Mouse (Mus musculus) spleen, postnatal 10 days (tissue): ENCODE data around the gene Tnpo1.
A peak's percentile ranks its signal among the peaks of the same experiment; 100 is the strongest.
"Not testable (repeated sequence)": the region's sequence is repeated elsewhere in the genome, so short reads cannot be mapped to it uniquely, and the experiment has no call there.

Experiments
- DNase-seq, 2 experiments: peaks; one replicate each; pipeline ENCODE4 v3.0.0; 2021 to 2022; ENCODE audit warnings: low spot score in 2 of 2

The Tnpo1 gene

DNA sequence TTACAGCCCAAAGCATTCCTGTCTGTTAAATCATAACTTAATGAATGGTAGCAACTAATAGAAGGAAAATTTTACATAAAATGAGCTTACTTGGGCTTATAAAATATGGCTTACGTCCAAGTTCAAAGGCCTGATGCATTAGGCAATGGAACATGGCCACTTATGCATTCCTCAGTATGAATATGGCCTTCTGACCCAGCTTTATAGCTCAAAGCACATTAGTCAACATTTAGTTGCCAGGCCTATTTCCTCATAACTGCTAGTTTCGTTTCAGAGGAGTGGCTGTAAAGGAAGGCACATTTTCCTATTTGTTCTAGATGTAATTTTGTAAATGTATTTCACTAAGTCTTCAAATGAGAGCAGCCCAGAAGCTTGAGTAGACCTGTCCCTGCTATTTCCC lies 107.1 kb downstream of the Tnpo1 start:
- DNase-seq = no peak

DNA sequence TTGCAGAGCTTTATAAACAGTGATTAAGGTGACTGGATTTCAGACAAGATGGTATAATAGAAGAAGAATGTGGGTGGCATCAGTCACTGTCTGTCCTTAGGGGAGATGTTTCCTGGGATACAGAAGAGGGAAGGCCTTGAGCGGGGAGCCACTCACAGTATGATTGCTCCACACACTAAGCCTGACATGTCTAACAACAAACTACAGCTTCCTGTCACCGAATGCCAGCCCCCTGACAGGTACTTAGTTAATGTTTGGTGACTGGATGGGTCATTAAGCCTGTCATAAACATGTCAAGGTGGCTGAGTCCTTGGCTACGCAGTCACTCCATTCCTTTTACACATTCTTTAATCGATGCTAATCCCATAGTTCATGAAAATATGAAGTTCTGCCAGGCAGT lies 108.0 kb downstream of the Tnpo1 start:
- no peak for DNase-seq

DNA sequence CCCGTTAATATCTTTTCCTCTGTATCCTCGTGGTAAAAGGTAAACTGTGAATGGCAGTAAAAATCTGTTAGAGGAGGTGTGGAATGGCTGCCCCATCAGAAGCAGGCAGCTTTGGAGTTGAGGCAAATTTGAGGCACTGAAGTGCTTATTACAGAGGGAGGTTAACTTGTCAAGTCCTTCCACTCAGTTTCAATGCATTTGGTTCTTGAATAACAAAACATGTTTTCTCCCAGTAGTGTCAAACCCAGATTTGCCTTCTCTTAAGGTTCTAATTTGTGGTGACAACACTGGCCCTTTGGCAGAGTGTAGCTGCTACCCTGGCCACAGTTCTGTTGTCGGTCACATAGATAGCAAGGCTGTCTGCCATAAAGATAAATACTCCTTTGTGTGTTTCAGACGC lies 108.4 kb downstream of the Tnpo1 start:
- DNase-seq = no peak

DNA sequence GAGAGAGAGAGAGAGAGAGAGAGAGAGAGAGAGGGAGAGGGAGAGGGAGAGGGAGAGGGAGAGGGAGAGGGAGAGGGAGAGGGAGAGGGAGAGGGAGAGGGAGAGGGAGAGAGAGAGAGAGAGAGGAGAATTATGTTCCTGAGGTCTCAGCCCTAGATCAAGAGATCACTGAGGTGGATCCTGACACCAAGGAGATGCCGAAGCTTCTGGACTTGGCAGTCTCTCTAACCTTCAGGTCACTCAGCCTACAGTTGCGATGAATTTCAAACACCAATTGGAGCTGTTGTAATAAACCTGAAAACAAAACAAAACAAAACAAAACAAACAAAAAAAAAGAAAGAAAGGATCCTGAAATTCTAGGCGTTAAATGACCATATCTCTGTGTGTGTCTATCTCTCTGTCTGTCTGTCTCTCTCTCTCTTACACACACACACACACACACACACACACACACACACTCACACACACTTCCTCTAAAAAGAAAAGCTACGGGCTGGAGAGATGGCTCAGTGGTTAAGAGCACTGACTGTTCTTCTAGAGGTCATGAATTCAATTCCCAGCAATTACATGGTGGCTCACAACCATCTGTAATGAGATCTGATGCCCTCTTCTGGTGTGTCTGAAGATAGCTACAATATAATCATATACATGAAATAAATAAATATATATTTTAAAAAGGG lies 109.1 kb downstream of the Tnpo1 start:
- not testable (repeated sequence) for DNase-seq

DNA sequence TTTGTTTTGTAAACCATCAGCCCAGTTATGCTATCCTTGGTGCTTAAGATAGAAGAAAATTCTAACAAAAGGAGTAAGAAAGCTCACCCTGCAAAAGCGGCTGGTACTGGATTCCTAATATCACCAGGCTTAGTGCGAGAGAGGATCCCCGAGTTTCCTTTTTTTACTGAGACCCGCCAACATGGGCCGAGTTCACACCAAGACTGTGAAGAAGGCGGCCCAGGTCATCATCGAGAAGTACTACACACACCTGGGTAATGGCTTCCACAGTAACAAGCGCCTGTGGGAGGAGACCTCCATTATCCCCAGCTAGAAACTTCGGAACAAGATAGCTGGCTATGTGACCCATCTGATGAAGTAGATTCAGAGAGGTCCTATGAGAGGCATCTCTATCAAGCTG lies 109.6 kb downstream of the Tnpo1 start:
- DNase-seq = no peak

DNA sequence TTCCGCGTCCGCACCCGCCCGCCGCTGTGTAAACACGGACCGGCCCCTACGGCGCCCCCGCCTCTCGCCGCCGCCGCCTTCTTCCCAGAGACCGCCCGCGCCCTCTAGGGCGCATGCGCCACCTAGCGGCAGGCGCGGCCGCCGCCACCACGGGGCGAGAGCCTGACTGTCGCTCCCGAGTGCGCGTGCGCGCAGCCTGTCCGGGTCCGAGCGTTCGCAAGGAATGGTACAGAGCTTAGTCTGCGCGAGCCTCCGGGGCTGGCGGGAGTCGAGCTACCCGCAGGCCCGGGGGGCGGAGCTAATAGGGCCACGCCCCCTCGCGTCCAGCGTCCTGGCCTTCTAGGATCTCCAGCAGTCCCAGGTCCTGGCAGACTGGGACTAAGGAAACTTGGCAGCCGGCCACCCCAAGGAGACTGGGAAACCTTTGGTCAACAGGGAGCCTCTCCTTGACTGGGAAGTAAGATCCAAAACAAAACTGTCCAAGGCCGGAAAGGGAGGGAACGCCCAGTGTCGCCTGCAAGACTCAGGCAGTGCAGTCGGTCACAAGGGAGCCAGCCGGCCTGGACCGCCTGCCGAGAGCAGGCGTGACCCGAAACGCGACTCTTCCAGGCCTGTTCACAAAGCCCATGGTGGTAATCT lies 110.9 kb downstream of the Tnpo1 start, which contains the start of gene Fcho2:
Gene Fcho2 (minus strand): TSS at position 303 of the 639 bp plus-strand sequence.
- peak; percentile 97 to 98 for DNase-seq

DNA sequence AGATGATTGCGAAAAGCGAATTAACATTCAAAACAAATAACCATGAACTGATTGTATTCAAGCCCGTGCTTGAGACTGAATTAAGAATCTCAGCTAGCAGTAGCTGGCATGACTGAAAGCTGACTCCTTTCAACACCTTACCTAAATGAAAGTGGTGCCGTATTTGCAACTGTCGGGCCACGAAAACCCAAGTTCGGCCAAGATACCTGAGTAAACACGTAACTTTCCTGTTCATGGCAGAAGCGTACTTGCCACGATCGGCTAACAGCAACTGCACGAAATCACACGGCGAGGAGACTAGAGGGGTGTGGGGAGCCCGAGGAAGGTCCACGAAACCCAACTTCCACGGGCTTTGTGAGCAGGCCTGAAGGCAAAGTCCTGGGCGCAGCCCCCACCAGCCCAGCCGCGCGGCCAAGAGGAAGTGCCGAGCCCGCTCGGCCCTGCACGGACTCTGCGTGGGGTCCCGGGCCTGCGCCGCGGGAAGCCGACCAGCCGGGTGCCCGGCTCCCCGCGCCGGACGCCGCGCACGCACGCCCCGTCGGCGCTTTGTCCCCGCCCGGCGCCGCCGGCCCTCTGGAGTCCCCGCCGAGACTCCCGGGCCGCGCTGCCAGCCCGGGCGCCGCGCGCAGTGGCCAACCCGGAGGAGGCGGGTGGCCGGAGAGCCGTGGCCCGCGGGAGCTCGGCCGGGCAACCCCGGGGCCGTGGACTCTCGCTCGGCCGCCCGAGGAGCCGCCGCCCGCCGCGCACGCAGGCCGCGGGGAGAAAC lies 111.7 kb downstream of the Tnpo1 start:
- peak; percentile 69 to 79 for DNase-seq

DNA sequence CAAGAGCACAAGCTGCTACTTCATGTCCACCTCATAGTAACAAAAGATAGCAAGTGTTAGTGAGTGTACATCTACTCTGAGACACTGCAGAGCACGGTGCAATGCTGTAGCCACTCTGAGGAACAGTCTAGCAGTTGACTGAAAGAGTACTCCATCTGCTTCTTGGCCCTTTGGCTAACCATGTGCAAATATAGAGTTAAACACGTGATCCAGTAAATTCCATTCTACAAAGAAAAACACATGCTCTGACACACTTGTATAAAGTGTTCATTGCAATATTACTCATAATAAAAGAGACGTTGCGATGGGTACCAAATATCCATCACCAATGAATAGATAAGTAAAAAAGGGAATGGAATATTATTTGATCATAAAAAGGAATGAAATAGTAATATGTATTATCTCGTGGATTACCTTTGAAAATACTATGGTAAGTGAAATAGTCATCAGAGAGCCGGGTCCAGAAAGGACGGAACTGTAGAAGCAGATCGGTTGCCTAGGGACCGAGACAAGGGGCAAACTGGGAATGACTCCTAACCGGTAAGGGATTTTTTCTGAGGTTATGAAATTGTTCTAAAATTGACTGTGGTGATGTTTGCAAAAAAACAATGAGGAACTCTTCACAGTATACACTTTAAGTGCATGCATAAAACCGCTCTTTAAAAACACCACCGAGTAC lies 112.4 kb downstream of the Tnpo1 start:
- no peak for DNase-seq

DNA sequence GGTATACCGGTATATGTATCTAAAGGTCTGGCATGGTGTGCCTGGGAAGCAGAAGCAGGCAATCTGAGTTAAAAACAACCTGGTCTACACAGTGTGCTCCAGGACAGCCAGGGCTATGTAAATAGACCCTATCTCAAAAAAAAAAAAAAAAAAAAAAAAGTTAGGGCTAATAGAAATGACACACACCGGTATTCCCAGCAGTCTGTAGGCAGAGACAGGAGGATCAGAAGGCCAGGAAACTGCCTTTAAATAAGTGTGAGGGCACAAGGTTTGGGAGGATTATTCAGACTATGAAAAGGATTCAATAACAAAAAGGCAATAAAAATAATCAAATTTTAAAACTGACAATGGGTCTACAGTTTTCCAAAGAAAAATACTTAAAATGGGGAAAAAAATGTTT lies 113.0 kb downstream of the Tnpo1 start:
- no peak for DNase-seq

DNA sequence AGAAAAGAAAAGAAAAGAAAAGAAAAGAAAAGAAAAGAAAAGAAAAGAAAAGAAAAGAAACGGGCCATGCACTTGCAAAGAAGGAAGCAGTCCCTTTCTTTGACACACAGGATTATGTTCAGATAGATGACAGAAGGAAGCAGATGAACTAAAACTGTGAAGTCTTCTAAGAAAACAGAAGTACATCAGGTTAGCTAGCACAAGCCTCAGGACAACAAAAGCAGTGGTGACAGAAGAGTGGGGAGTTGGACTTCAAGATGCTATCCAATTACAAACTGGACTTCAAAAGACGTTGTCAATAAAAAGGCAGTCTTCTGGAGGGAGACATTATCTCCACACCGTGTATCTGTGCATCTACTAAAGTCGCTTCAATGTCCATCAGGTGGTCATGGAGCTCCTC lies 113.9 kb downstream of the Tnpo1 start:
- no peak for DNase-seq

DNA sequence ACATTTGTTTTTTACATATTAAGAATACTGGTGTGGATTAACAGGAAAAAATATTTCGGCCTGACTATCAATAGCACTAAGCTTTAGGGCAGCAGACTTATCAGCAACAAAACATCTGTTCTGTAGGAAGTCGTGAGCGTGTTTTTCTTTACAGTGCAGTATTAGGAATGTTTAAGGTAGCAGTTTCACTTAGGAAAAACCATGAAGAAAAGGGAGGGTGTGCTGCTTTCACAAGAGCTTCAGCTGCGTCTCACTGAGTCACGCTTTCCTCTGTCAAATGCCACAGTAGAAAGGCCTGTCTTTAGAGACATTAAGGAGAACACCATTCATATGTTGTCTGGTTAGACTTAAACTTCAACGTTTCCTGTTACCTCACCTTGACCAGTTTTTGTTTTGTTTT lies 116.0 kb downstream of the Tnpo1 start:
- peak; percentile 26 to 51 for DNase-seq

DNA sequence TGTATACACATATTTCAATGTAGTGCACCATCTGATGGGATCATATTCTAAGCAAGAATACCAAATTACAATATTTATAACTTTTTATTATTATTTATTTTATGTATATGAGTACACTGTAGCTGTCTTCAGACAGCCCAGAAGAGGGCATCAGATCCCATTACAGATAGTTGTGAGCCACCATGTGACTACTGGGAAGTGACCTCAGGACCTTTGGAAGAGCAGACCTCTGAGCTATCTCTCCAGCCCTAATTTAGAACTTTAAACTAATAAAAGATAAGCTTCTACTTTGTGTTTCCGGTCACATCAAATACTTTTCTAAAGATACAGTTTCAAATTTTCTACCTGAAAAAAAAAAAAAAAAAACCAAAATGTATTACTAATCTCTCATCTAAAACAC lies 117.1 kb downstream of the Tnpo1 start:
- no peak for DNase-seq

DNA sequence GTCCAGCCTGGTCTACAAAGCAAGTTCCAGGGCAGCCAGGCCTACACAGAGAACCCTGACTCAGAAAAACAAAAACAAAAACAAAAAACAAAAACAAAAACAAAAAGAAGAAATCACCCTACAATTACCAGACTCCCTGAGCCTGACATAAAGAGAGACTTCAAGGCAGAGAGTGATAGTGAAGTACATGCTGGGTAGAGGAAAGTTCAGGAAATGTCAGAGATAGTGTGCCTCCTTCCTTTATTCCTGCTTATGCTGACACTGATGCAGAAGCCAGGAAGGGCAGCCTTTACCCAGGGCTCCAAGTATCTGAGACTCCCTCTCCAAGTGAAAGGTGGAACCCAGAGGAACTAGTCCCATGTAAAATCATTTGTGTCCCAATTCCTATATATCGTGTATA lies 121.7 kb downstream of the Tnpo1 start:
- no peak for DNase-seq

DNA sequence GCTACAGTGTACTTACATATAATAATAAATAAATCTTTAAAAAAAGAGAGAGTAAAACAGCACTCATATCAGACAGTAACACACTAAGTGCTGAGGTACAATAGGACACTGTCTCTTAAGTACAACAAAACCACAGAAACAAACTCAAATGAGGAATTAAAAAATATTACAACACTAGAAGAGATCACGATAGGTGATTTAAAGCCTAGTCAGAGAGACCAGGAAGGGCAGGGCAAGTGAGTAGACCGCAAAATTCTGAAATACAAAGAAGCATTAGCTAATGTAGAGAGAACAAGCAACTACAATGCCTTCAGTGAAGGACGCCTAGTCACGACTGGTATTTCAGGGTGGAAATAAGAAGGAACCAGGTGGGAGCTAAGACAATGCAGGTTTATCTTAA lies 122.5 kb downstream of the Tnpo1 start:
- DNase-seq = no peak

DNA sequence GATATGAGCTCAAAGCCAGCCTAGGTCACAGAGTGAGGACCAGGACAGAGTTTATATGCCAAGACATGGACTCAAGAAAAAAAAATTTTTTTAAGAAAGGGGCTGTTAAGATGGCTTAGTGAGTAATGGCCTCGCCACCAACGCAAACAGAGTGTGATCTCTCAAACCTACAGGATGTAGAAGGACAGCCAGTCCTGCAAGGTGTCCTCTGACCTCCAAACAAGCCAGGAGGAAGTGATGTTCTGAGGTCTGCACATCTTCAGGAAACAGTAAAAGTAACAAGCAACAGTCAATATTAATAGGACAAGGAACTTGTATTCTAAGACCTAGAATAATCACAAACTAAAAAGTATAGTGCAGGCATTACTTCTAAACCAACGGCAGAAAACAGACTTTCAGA lies 123.2 kb downstream of the Tnpo1 start:
- no peak for DNase-seq

DNA sequence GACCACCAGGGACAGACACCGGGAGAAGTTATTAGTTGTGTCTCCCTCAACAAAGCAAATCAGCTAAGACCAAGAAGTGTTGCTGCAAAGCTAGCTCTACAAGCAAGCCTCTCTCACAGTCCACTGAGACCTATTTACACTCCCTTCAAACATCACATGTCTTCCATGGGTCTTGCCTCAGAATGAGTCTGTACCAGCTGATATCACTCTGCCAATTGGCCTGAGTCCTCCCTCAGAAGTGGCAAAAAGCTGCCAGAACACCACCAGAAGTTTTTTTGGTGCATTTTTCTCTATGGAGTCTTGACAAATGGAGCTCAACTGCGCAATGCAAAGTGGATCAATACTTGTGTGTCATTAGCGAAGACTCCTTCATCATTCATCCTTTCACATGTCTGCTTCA lies 130.7 kb downstream of the Tnpo1 start:
- DNase-seq = no peak

DNA sequence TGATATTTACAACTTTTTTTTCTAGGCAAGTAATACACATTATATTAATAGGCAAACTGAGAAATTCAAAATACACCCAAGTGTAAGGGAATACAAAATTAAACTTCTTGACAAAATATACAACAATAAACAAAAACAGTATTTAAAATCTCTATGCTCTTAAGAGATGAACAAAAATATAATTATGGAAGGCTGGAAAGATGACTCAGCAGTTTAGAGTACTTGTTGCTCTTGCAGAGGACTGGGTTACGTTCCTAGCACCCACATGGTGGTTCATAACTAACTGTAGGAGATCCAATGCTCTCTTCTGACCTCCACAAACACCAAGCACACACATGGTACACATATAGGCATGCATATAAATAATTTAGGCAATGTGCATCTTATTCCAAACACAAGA lies 133.3 kb downstream of the Tnpo1 start:
- DNase-seq = no peak

DNA sequence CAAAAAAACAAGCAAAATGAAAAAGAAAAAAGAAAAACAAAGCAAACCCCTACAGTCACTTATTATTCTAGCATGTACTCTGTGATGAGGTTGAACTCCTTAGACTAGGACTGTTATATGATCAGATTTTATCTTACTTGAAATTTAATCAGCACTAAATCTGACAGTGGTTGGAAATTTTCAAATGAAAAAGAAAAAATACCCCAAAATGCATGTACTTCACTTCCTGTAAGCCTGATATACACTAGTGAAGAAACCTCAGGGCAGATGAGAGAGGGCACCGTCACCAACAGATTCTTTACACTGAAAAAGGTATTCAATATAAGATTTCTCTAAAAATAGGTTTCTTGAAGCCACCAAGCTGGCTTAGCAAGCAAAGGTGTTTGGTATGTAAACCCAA lies 134.5 kb downstream of the Tnpo1 start:
- DNase-seq = no peak
